Mouse (Mus musculus) left cerebral cortex, postnatal 25 days (tissue): ENCODE measurements around the gene Ogfrl1. TPM values are rescaled to one million over a fixed set of nuclear protein-coding genes. Genes with fewer than 3 reads are reported as not detected.

Experiments used
- DNase-seq, 2 experiments: peaks; one replicate each; pipeline ENCODE4 v3.0.0; 2022; ENCODE audit warnings: low spot score in 2 of 2, mixed read lengths in 1 of 2
- intact Hi-C: fragments of 180-260 bp; cut with DNase I; formaldehyde crosslinking; loops from one replicate; pipeline ENCODE4 v1.15.1; 2025
- total RNA-seq, 2 experiments: library from RNA; stranded (reverse); gene quantifications; 2 replicates each; pipeline ENCODE4 v1.2.3; 2021

The Ogfrl1 gene
- total RNA-seq, 2 experiments from 2014 or later = 78.5 to 81.2 TPM

DNA sequence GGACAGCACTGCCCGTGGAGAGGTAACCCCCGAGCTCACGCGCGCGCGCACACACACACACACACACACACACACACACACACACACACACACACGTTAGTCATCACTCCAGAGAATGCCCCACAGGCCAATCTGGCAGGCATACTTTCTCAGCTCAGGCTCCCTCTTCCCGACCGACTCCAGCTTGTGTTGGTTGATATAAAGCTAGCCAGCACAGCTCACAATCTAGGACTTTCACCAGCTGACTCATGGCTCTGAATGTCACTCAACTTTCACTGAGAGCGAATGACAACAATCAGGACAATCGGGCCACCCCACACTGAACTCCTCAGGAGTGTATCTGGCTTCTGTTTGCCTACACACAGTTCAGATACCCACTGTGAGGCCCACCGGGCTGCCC, 20.0 kb downstream of the Ogfrl1 start:
- no peak for DNase-seq
- intact Hi-C loops = no loop called here

DNA sequence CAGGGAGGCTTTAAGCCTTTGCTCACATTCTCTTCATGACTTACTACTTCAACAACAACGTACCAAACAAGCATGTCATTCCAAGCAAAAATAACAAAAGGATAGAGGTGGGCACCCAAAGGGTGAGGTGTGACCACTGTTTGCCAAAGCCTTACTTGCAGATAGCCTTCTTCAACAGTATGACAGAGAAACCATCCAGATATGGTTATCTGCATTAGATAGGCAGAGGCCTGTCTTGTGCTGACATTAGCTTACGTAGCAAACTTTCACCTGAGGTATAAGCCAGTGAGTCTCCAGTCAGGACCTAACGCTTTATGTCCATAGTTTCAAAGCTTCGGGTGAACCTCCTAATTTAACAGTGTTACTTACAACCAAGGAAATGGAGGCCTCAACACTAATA, 23.4 kb downstream of the Ogfrl1 start:
- intact Hi-C loops = no loop called here
- DNase-seq = no peak

DNA sequence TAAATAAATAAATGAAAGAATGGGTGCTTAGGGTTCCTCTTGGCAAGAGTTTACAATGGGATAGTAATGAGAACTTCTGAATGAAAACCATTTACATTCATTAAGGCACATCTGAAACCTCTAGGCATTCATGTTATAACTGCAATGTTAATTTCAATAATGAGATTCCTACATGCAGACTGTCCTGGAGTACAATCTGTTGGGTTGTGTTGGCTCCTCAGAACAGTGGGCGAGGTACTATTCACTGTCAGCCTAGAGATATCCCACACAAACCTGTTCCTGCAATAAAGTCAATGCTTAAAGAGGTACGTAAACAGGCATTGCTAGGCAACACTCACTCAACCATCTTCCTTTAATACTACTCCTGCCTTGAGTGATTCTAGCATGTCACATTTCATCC, 32.0 kb downstream of the Ogfrl1 start:
- DNase-seq = peak in 1 of 2 experiments; percentile 47
- intact Hi-C loops = no loop called here

DNA sequence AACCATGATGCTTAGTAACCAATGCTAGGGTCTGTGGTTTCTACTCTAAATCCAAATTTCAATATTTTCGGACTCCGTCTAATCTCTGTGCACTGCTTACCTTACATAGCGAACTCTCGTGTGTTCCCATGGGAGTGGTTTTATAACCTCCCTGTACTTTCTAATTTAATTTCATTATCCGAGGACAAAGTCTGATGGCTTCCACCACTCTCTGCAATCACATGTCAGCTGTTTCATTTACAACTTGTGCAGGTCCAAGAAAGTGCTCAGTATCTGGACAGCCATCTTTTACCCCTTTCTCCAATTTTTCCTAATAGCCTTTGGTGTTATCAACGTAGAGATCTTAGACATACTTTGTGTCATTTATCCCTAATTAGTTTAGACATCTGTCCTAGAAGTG, 44.7 kb downstream of the Ogfrl1 start:
- intact Hi-C loops = no loop called here
- no peak for DNase-seq

DNA sequence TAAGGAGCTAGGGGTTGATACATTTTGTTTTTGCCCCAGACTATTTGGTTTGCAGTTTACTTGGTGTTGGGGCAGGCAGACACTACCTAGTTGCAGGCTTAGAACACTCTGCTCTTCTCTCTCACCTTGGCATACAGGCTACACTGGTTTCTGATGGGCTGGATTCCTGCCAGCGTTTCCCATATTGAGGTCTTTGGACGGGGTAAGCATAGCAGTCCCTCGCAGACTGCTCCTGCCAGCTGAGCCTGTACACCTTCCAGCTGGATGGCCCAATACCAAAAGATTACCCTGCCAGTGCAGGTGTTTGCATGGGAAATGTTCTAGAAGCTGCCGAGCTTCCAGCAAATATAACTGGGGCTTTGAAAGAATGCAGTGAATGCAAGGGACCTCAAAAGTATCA, 45.8 kb downstream of the Ogfrl1 start:
- intact Hi-C loops = no loop called here

DNA sequence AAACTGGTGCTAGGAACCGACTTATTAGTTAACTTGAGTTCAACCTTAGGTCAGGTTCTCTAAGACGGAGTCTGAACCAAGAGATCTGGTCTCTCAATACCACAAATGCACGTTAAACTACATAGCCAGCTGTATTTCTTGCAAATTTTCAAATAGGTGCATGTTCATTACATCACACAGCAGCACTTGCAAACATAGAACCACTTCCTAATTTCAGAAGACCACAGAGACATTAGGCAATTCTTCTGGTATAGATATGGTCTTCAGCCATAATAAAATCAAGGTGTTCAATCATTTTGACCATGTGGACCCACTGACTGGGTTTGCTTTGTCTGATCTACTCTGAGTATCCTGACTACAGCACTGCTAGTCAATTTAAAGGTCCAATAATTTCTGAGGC, 51.9 kb downstream of the Ogfrl1 start:
- intact Hi-C loops = no loop called here
- no peak for DNase-seq

More for the DNA sequence above, 45.8 kb downstream of the Ogfrl1 start:
- DNase-seq = no peak

DNA sequence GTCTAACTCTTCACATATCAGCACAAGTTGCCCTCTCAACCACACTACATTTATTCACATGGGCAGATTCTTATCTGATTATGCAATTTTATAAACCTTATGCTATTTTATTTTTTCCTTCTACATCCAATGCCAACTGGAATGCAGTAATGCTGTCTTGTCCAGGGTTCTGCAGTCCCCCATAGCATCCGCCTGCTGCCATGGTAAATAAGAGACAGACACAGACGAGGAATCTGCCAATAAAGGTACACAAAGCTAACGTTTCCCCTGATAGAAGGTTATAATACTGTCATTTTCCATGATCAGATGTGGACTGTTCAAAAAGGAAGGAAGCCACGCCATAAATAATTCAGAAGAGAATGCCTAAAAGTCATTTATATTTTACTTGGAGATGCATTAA, 54.7 kb downstream of the Ogfrl1 start:
- intact Hi-C loops = no loop called here
- no peak for DNase-seq

DNA sequence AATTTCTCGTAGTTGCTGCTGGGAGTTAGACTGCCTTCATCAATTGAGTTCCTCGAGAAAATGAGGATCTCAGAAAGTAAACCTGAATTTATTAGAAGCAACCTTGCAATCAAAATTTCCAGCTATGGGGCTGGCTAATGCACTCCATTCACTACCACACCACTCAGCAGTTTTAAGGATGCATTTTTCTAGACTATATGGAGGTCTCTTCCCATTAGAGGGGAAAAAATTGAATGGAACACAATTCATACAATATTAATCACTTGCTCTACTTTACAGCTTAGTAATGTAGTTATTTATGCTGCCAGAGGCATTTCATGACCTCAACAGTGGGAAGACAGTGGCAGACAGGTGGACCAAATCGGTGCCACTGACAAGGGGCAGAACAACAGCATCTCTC, 55.3 kb downstream of the Ogfrl1 start:
- no peak for DNase-seq
- intact Hi-C loops = no loop called here

DNA sequence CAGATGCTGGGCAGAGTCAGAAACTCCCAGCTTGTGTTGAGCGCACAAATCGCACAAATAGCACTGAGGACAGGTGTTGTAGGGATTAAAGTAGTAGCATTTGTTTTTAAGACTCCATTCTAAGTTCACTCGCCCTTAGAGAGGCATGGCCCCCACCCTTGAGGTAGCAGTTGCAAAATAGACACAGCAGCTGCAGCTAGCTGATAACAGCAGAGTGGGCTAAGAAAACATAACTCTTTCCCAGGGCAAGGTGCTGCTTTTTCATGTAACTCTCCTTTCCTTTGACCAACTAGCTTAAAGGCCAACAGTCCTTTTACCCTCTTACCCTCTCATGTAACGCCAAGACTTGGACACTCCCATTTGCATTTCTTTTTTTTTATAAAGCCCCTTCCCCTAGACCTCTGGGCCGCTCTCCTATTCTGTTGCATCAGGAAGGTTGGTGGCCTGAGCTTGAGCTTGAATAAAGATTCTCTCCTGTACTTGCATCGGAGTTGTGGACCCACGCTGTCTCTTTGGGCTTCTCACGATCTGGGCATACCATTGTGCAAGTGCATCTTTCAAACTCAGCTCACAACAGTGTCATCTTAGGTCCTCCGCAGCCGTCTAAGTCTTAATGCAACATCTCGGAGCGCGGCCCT, 61.7 kb downstream of the Ogfrl1 start:
- intact Hi-C loops = no loop called here
- no peak for DNase-seq

DNA sequence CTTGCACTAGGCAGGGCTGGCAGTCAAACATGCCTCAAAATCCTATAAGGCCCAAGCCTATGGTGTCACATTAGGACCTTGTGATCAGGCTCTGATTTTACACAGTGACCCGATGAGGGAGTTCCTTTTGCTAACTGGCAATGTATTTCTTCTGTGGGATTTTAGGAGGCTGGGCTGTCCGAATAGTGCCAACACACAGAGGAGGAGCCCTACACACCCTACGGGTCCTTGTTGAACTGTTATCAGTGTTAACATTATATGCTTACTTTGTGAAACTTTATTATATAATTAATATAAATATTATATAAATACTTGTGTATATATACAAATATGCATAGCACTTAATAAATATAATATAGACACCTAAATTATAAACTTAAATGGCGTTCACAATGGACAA, 62.5 kb downstream of the Ogfrl1 start:
- no peak for DNase-seq
- intact Hi-C loops = no loop called here

DNA sequence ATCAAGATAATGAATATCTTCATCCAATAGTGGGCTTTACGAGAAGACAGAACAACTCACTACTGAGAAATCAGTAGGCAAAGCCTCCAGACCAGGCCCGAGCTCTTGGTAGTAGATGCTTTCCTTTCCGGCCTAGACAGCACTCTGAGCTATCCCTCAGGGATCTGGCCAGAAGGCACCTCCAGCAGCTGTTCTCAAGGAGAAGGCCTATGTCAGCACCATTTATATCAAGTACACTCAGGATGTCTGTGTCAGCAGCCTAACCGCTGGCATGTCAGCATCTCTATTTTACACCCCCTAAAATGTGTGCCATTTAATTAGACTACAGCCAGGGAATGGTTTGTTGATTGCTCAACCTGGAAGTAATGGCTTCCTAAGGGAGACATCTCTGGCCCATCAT, 65.4 kb downstream of the Ogfrl1 start:
- DNase-seq = no peak
- intact Hi-C loops = no loop called here

DNA sequence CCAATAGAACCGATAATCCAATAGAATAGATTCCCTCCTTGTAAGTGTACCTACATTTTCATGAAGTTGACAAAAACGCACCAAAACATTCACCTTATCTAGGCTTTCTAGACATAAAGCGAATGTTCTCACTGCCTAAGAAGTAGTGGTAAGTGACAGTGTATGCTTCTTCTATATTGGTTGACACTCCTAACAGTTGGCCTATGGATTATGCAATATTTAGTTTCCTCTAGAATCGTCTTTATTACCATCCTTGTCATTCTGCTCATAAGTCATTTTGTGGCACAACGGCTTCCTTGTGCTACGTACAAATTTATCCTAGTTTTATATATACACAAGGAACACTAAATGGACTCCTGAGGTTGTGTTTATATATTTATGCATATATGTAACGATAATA, 72.4 kb downstream of the Ogfrl1 start:
- intact Hi-C loops = loop anchor here (5.0 kb wide), 1 partner anchor 377 kb away; no protein-coding TSS in a partner anchor
- DNase-seq = no peak

DNA sequence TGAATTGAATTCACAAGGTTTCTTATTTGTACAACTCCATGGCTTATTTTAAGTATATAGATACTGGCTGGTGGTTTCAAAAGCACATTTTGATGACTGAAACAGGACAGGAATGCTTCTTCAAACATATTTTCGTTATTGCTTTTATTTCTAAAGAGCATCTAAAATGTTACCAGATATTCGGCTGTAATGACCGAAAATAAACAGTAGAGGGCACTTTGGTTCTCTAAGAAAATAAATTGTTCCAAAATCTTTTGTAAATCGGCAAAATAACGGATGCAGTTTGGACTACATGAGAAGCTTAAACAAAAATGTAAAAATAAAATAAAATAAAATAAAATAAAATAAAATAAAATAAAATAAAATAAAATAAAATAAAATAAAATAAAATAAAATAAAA, 73.3 kb downstream of the Ogfrl1 start:
- DNase-seq = peak; percentile 40 to 65
- intact Hi-C loops = loop anchor here (1.0 kb wide), 1 partner anchor 171 kb away; no protein-coding TSS in a partner anchor

DNA sequence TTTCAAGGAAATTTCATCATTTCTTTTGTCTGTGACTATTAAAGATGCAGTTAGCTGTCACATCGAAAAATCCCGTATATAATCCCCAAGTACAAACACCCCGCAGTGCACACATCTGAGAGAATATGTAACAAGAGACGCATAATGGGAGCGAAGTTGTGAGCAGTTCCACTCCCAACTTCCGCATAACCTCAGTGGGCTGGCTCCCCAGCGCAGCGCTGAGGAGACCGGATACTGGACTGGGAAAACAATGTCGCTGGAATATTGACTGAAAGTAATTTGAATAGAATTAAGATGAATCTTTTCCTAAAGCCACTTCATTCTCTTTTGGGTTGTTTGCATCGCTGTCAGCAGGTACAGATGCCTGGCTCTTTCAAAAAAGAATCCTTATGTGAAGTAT, 74.3 kb downstream of the Ogfrl1 start:
- intact Hi-C loops = no loop called here
- DNase-seq = no peak

DNA sequence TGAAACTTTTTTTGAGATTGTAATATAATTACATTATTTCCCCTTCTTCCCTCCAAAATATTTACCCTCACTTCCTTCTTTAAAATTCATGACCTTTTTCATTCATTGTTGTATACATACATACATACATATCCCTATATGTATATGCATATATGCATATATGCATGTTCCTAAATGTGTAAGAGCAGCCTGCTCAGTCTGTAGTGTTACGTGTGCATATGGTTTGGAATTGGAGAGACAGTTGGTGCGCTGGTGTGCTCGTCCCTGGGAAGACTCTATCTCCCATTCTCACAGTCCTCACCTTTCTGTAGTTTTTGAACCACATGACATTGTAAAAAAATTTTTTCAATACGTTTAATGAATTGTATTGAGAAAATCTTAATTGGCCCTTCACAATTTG, 75.4 kb downstream of the Ogfrl1 start:
- intact Hi-C loops = no loop called here
- DNase-seq = no peak

DNA sequence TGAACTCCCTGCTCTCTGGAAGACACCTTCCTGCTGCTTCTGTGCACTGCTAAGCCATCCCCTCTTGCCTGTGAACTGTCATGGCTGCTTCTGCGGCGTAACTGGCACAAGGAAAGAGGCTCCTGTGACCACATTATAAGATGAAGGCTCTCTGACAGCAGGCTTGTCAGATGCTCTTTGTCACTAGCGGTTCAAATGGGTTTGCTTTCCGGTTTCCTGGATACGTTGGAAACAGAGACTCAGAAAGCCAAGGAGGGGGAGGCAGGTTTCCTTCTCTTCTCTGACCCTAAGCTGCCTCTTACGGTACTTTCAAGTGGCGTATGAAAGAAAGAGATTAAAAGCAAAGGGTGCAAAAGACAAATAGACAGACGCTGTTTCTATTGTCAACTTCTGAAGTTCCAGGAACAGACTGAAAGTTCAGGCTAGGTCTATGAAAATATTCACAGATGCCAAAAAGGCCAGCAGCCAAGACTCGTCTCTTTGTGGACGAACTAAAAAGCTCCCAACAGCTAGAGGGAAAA, 76.2 kb downstream of the Ogfrl1 start:
- no peak for DNase-seq

DNA sequence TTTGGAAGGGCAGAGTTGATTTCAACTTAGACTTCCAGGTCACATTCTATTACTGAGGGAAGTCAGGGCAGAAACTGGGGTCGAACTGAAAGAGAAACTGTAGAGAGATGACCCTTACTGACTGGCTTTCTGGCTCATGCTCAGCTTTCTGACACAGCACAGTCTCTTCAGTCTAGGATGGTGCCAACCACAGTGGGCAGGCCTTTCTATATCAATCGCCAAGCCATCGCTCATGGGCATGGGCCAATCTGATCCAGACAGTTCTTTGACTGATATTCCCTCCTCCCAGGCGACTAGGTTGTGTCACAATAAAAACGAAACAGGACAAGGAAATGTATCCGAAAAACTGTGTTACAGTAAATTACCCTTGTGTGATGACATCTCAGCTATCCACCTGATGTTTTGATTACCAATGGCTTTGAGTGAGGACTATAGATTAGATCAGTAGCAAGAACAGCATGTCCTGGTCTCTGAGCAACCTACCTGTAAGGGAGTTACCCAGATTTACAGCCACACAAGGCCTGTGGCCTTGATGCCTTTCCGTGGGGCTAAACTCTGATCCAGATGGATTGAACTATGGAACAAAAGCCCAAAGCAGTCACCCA, 76.9 kb downstream of the Ogfrl1 start:
- intact Hi-C loops = no loop called here
- no peak for DNase-seq

More for the DNA sequence above, 76.2 kb downstream of the Ogfrl1 start:
- intact Hi-C loops = no loop called here
